Mouse (Mus musculus) adipose tissue, adult 10 weeks (tissue): ENCODE results near the gene Myo1e. TPM values are rescaled to one million over a fixed set of nuclear protein-coding genes. Genes with fewer than 3 reads are reported as not detected.

Experiments
- polyA plus RNA-seq: library from polyadenylated mRNA; stranded (reverse); fragments of 350-450 nt; fragmentation: Illumina TruSeq; extraction: RNeasy Lipid Tissue Mini Kit (QIAGEN cat#74804); gene quantifications from one replicate; pipeline ENCODE4 v1.2.3, GENCODE M21; 2014; ENCODE audit warnings: low read depth, low replicate concordance

Gene Myo1e
- 15.7 TPM for polyA plus RNA-seq

GRCm38 (mm10) chr9:70207151-70207831, at the start of gene Myo1e:
TSS of gene Myo1e (plus strand) at chr9:70207350.

DNA sequence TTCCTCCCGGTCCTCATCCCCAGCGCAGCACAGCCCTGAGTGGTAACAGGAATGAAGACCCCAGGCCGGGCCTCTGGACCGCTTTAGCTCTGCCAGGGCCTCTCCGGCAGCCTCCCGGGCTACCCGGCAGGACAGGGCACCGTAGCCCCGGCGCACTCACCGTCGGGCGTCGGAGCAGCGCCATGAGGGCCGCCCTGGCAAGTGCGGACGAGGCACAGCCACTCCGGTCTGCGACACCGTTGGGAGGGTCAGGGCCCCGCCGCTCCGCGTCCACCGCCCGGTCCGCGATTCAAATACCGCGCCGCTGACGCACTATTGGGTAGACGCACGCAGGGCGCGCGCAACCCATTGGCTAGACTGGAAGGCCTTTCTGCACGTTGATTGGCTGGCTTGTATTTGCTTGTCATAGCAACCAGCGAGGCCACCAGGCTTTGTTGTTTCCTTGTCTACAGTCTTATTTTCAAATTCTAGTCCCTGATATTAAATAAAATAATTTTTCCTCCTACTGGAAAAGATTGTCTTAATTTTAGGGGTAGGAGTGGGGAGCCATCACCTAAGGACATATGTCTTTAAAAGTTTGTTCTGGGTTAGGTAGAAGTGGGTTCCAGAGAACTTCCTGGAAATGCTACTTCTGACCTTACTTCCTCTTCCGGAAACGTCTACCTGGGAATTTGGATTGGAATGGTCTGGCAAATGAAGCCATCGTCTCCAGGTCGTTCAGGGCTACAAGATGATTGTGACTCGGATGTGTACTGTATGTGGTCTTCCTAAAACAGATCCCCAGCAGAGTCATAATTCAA, 214.3 kb downstream of the Myo1e start, which contains the start of gene Ccnb2:
Gene Ccnb2 (minus strand): TSS at position 291 of the 800 bp plus-strand sequence.

Other genes with a start within 250 kb of the Myo1e start
- gene Bnip2, start 217.9 kb upstream of the Myo1e start, polyA plus RNA-seq = 60.0 TPM
- gene Gtf2a2, start 194.8 kb upstream of the Myo1e start, polyA plus RNA-seq = 74.6 TPM
- 0.11 TPM for gene Gcnt3, start 169.3 kb upstream of the Myo1e start, polyA plus RNA-seq
- gene Fam81a, start 64.8 kb upstream of the Myo1e start, polyA plus RNA-seq = 2.3 TPM
- gene Ccnb2, start 214.2 kb downstream of the Myo1e start, polyA plus RNA-seq = 6.4 TPM